Mouse (Mus musculus): ENCODE results near the gene Gprc6a.

GRCm38 (mm10) chr10:51620126-51620525 lies 11.1 kb downstream of the Gprc6a start:
- TF ChIP-seq MYOG (IDR thresholded peaks at IDR 0.05; ENCODE audit: control insufficient read depth, extremely low read depth, insufficient read length) = no peak
- no peak for TF ChIP-seq CTCF (IDR thresholded peaks at IDR 0.05; ENCODE audit: control insufficient read depth, insufficient read depth, insufficient read length)
- TF ChIP-seq USF1 (IDR thresholded peaks at IDR 0.05; ENCODE audit: low read depth) = no peak
